Mouse (Mus musculus): ENCODE results near the gene Myrip.

- TF ChIP-seq MAX (IDR thresholded peaks at IDR 0.05) = no peak
- TF ChIP-seq CEBPB (IDR thresholded peaks at IDR 0.05; ENCODE audit: low read depth) = no peak
- no peak for TF ChIP-seq CTCF (IDR thresholded peaks at IDR 0.05; ENCODE audit: control insufficient read depth, insufficient read depth, insufficient read length)
- TF ChIP-seq USF1 (IDR thresholded peaks at IDR 0.05; ENCODE audit: low read depth) = no peak
- TF ChIP-seq MYOD1 (IDR thresholded peaks at IDR 0.05; ENCODE audit: control insufficient read depth, insufficient read length, low read depth) = no peak
- TF ChIP-seq FOSL1 (IDR thresholded peaks at IDR 0.05; ENCODE audit: insufficient read depth, low read length, poor library complexity, severe bottlenecking) = no peak
These were observed 217.6 kb downstream of the Myrip start for GRCm38 (mm10) chr9:120518946-120519345.
